ENCODE assay signal across 2 mouse cellular contexts in the genomic region with DNA sequence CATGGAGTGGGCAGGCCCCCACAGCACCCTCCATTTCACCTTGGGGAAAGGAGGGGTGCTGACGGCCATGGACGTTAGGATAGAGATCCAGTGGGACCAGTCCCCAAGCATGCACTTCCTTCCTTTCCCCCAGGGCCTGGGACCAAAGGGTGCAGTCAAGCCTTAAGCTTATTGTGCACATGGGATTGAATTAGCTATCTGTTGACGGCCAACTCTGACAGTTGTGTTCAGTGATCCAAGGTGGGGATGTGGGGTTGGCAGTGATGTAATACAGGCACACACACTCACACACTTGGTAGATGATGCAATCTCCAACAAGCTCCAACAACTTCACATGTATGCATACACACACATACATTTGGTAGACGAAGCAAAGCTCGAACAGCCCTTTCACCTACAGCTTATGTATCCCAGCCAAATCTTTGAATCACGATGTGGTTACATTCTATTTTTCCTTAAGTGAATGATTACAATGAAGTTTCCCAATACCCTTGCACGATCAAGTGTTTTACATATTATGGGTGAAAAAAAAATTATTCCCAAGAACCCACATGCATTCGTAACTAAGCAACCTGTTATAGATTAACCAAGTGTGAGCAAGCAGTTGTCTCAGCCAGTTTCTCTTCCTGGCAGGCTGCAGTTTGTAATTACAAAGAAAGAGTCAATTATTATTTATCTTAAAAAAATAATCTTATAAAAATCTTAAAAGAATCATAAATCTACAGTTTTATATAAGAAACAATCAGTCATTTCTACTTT.
TF ChIP-seq lines count a peak whose summit lies in the region.

No protein-coding gene starts in this region.

TF ChIP-seq in MEL, 35 proteins besides CTCF, POLR2A, EP300 and RAD21:
- TF ChIP-seq ETS1 (IDR thresholded peaks at IDR 0.05; ENCODE audit: low read depth, low read length) = 0 out of 2 replicates have a peak, but pooled peaks have one; percentile 21
- TF ChIP-seq SIN3A (IDR thresholded peaks at IDR 0.05; ENCODE audit: low read length) = no peak

TF ChIP-seq in myocyte, 11 proteins besides CTCF, POLR2A, EP300 and RAD21:
- TF ChIP-seq CEBPB (IDR thresholded peaks at IDR 0.05; ENCODE audit: insufficient read depth, poor library complexity, severe bottlenecking) = peak; percentile 45; the same call in 1 of the 2 replicates
- TF ChIP-seq USF1 (IDR thresholded peaks at IDR 0.05; ENCODE audit: low read depth) = no peak
TF ChIP-seq in myocyte: peak in this region for 1.
